Mouse (Mus musculus) embryonic stem cell, embryonic (primary cell): ENCODE data around the gene Inpp4b.

Experiments
- CTCF ChIA-PET, 4 experiments: fragments of 300-600 bp in 2 of 4; fragments of 350-600 bp in 2 of 4; sonication (Branson Sonifier 250); formaldehyde crosslinking; loops; one replicate each; lab custom pipeline; 2022; ENCODE audit warnings: inconsistent platforms in 2 of 4; lab: Charles Lee
- POLR2A ChIA-PET, 4 experiments: fragments of 300-600 bp in 2 of 4; fragments of 350-600 bp in 2 of 4; sonication (Branson Sonifier 250); formaldehyde crosslinking; loops; one replicate each; lab custom pipeline; 2022; ENCODE audit warnings: antibody characterized with exemption in 4 of 4, inconsistent platforms in 1 of 4; lab: Charles Lee

The Inpp4b gene

GRCm38 (mm10) chr8:81618918-81619317 is 276.6 kb downstream of the Inpp4b start:
- POLR2A ChIA-PET = no interaction called here

GRCm38 (mm10) chr8:81635015-81635414 is 292.7 kb downstream of the Inpp4b start:
- POLR2A ChIA-PET = no interaction called here
- CTCF ChIA-PET = no interaction called here

More at GRCm38 (mm10) chr8:81618918-81619317, 276.6 kb downstream of the Inpp4b start:
- CTCF ChIA-PET = no interaction called here

- ChIA-PET POLR2A (interaction anchor here in 1 of 4 experiments (1.3 kb wide), 1 partner anchor 10 kb away, joined by 4 read pairs; no protein-coding TSS in a partner anchor), CTCF (no interaction called here)
These were observed 293.7 kb downstream of the Inpp4b start for GRCm38 (mm10) chr8:81635912-81636583.

GRCm38 (mm10) chr8:81638478-81638877 is 296.1 kb downstream of the Inpp4b start:
- ChIA-PET POLR2A (interaction anchor here in 1 of 4 experiments (0.8 kb wide), 1 partner anchor 143 kb away, joined by 3 read pairs; no protein-coding TSS in a partner anchor), CTCF (no interaction called here)

GRCm38 (mm10) chr8:81639820-81640219 is 297.5 kb downstream of the Inpp4b start:
- ChIA-PET CTCF (interaction anchor here in 1 of 4 experiments (0.7 kb wide), 1 partner anchor 1751 kb away, joined by 3 read pairs; no protein-coding TSS in a partner anchor), POLR2A (no interaction called here)

GRCm38 (mm10) chr8:81643030-81643429 is 300.7 kb downstream of the Inpp4b start:
- POLR2A ChIA-PET = no interaction called here
- CTCF ChIA-PET = no interaction called here

GRCm38 (mm10) chr8:81692167-81692566 is 349.8 kb downstream of the Inpp4b start:
- ChIA-PET POLR2A (no interaction called here), CTCF (interaction anchor here in 1 of 4 experiments (0.5 kb wide), 1 partner anchor 119 kb away, joined by 3 read pairs; no protein-coding TSS in a partner anchor)

- ChIA-PET POLR2A (no interaction called here), CTCF (interaction anchor here in 1 of 4 experiments (0.6 kb wide), 1 partner anchor 1677 kb away, joined by 3 read pairs; no protein-coding TSS in a partner anchor)
These were observed 352.5 kb downstream of the Inpp4b start for GRCm38 (mm10) chr8:81694893-81695292.

- POLR2A ChIA-PET = no interaction called here
- CTCF ChIA-PET = no interaction called here
These were observed 359.7 kb downstream of the Inpp4b start for GRCm38 (mm10) chr8:81702038-81702437.

GRCm38 (mm10) chr8:81703571-81704365 is 361.4 kb downstream of the Inpp4b start:
- POLR2A ChIA-PET = no interaction called here

GRCm38 (mm10) chr8:81707436-81707835 is 365.1 kb downstream of the Inpp4b start:
- ChIA-PET CTCF (no interaction called here), POLR2A (no interaction called here)

More at GRCm38 (mm10) chr8:81703571-81704365, 361.4 kb downstream of the Inpp4b start:
- CTCF ChIA-PET = no interaction called here

GRCm38 (mm10) chr8:81731332-81731731 is 389.0 kb downstream of the Inpp4b start:
- ChIA-PET CTCF (no interaction called here), POLR2A (no interaction called here)

- CTCF ChIA-PET = no interaction called here
These were observed 393.3 kb downstream of the Inpp4b start for GRCm38 (mm10) chr8:81735655-81736054.

GRCm38 (mm10) chr8:81736103-81736502 is 393.7 kb downstream of the Inpp4b start:
- POLR2A ChIA-PET = no interaction called here

More at GRCm38 (mm10) chr8:81735655-81736054, 393.3 kb downstream of the Inpp4b start:
- POLR2A ChIA-PET = no interaction called here

GRCm38 (mm10) chr8:81742588-81742987 is 400.2 kb downstream of the Inpp4b start:
- ChIA-PET CTCF (no interaction called here), POLR2A (no interaction called here)

More at GRCm38 (mm10) chr8:81736103-81736502, 393.7 kb downstream of the Inpp4b start:
- CTCF ChIA-PET = no interaction called here

GRCm38 (mm10) chr8:81743040-81743439 is 400.7 kb downstream of the Inpp4b start:
- POLR2A ChIA-PET = no interaction called here
- CTCF ChIA-PET = no interaction called here

- ChIA-PET CTCF (no interaction called here), POLR2A (no interaction called here)
These were observed 403.1 kb downstream of the Inpp4b start for GRCm38 (mm10) chr8:81745439-81745838.

GRCm38 (mm10) chr8:81751159-81751558 is 408.8 kb downstream of the Inpp4b start:
- ChIA-PET CTCF (no interaction called here), POLR2A (no interaction called here)

- POLR2A ChIA-PET = no interaction called here
- CTCF ChIA-PET = no interaction called here
These were observed 414.3 kb downstream of the Inpp4b start for GRCm38 (mm10) chr8:81756663-81757062.

- POLR2A ChIA-PET = no interaction called here
- CTCF ChIA-PET = interaction anchor here in 1 of 4 experiments (0.6 kb wide), 1 partner anchor 18 kb away, joined by 3 read pairs; no protein-coding TSS in a partner anchor
These were observed 415.3 kb downstream of the Inpp4b start for GRCm38 (mm10) chr8:81757580-81758144.
